Mouse (Mus musculus) gastrocnemius, postnatal 14 days (tissue): ENCODE measurements at regions not wholly inside any gene's neighbourhood (a gene's known extent, or its start where the extent isn't known, plus 50 kb on each side); places are given as distances from the start of the nearest gene placed in this dataset.

Source experiments
- DNase-seq: peaks from one replicate; pipeline ENCODE4 v3.0.0; 2021; ENCODE audit warnings: mixed read lengths
- intact Hi-C: fragments of 180-260 bp; cut with DNase I; formaldehyde crosslinking; loops from one replicate; pipeline ENCODE4 v1.15.1; 2025; ENCODE audit warnings: low total_unique reads

GRCm38 (mm10) chr8:26282156-26282935, 163.0 kb downstream of the Gm45692 start:
- intact Hi-C loops, result no loop called here
- DNase-seq, result peak; percentile 23

GRCm38 (mm10) chr8:26283957-26284356, 164.6 kb downstream of the Gm45692 start:
- intact Hi-C loops, result no loop called here
- DNase-seq, result no peak

GRCm38 (mm10) chr8:26287665-26288064, 168.3 kb downstream of the Gm45692 start:
- intact Hi-C loops, result no loop called here
- DNase-seq, result no peak

- no peak for DNase-seq
- intact Hi-C loops, result no loop called here
These were observed 168.8 kb downstream of the Gm45692 start for GRCm38 (mm10) chr8:26288163-26288562.

GRCm38 (mm10) chr8:26298066-26298804, 178.9 kb downstream of the Gm45692 start:
- intact Hi-C loops, result no loop called here

GRCm38 (mm10) chr8:26300246-26300645, 180.9 kb downstream of the Gm45692 start:
- intact Hi-C loops, result no loop called here
- DNase-seq, result no peak

More at GRCm38 (mm10) chr8:26298066-26298804, 178.9 kb downstream of the Gm45692 start:
- DNase-seq, result no peak

GRCm38 (mm10) chr8:26301961-26302360, 182.6 kb downstream of the Gm45692 start:
- DNase-seq, result no peak
- intact Hi-C loops, result no loop called here

GRCm38 (mm10) chr8:26304566-26304965, 185.2 kb downstream of the Gm45692 start:
- no peak for DNase-seq
- intact Hi-C loops, result no loop called here

GRCm38 (mm10) chr8:26305061-26305879, 185.9 kb downstream of the Gm45692 start:
- DNase-seq, result no peak
- intact Hi-C loops, result no loop called here

- intact Hi-C loops, result no loop called here
- no peak for DNase-seq
These were observed 188.8 kb downstream of the Gm45692 start for GRCm38 (mm10) chr8:26308121-26308641.

- no peak for DNase-seq
- intact Hi-C loops, result no loop called here
These were observed 190.4 kb downstream of the Gm45692 start for GRCm38 (mm10) chr8:26309764-26310163.

- intact Hi-C loops, result no loop called here
- no peak for DNase-seq
These were observed 204.4 kb downstream of the Gm45692 start for GRCm38 (mm10) chr8:26323606-26324350.

- intact Hi-C loops, result no loop called here
These were observed 205.3 kb downstream of the Gm45692 start for GRCm38 (mm10) chr8:26324606-26325005.

GRCm38 (mm10) chr8:26329813-26330212, 210.5 kb downstream of the Gm45692 start:
- intact Hi-C loops, result no loop called here
- no peak for DNase-seq

More at GRCm38 (mm10) chr8:26324606-26325005, 205.3 kb downstream of the Gm45692 start:
- no peak for DNase-seq

- DNase-seq, result no peak
- intact Hi-C loops, result no loop called here
These were observed 217.7 kb downstream of the Gm45692 start for GRCm38 (mm10) chr8:26336906-26337650.

GRCm38 (mm10) chr8:26345078-26345477, 225.7 kb downstream of the Gm45692 start:
- intact Hi-C loops, result loop anchor here (2.0 to 10.0 kb wide), 2 partner anchors 100 to 636 kb away; no protein-coding TSS in a partner anchor
- DNase-seq, result peak; percentile 63

GRCm38 (mm10) chr8:26349231-26349630, 229.9 kb downstream of the Gm45692 start:
- no peak for DNase-seq
- intact Hi-C loops, result loop anchor here (10.0 kb wide), 1 partner anchor 96 kb away; no protein-coding TSS in a partner anchor

- DNase-seq, result no peak
- intact Hi-C loops, result loop anchor here (10.0 kb wide), 1 partner anchor 95 kb away; no protein-coding TSS in a partner anchor
These were observed 230.5 kb downstream of the Gm45692 start for GRCm38 (mm10) chr8:26349854-26350253.
